Mouse (Mus musculus): Measurements from ENCODE around the gene Tfap2b. TPM values are rescaled to one million over a fixed set of nuclear protein-coding genes. Genes with fewer than 3 reads are reported as not detected.

Tfap2b gene
- 34.4 TPM for polyA plus RNA-seq (2014; fragmentation: Illumina TruSeq; extraction: RNeasy Lipid Tissue Mini Kit (QIAGEN cat#74804); ENCODE audit: low read depth, low replicate concordance)

GRCm38 (mm10) chr1:19208641-19209358 is at the start of gene Tfap2b:
Gene Tfap2b (plus strand): TSS chr1:19208914.

Other genes with a start within 250 kb of the Tfap2b start
- gene Tfap2d, start 105.9 kb upstream of the Tfap2b start, polyA plus RNA-seq (2014; fragmentation: Illumina TruSeq; extraction: RNeasy Lipid Tissue Mini Kit (QIAGEN cat#74804); ENCODE audit: low read depth, low replicate concordance): not detected